Mouse (Mus musculus) limb, embryonic 14.5 days (tissue): ENCODE data around the gene Zranb3. TPM values are rescaled to one million over a fixed set of nuclear protein-coding genes. Genes with fewer than 3 reads are reported as not detected.

ENCODE experiments used
- ATAC-seq: fragments of 200-750 bp; cut with Nextera tagmentation; 2 replicates; pipeline ENCODE4 v1.8.0; 2017; ENCODE audit warnings: low read depth, moderate number of reproducible peaks, moderate TSS enrichment; ENCODE audit not compliant: low FRiP score
- DNase-seq: peaks from one replicate; pipeline ENCODE4 v3.0.0-alpha.2; 2015; ENCODE audit warnings: low spot score
- H3K27ac ChIP-seq: fragments of 300-500 bp; sonication (generic); replicated peaks from 2 replicates; pipeline ENCODE4 v1.5.1; 2014; ENCODE audit warnings: low read depth, mild to moderate bottlenecking, low read length, moderate library complexity, mixed read lengths
- H3K27me3 ChIP-seq: fragments of 300-500 bp; sonication (generic); 2 replicates; pipeline ENCODE4 v1.6.1; 2014; ENCODE audit warnings: low read length, mixed read lengths; ENCODE audit not compliant: control insufficient read depth, insufficient read depth
- H3K36me3 ChIP-seq: fragments of 300-500 bp; sonication (generic); 2 replicates; pipeline ENCODE4 v1.6.1; 2014; ENCODE audit warnings: mild to moderate bottlenecking, low read length, moderate library complexity, mixed read lengths; ENCODE audit not compliant: control insufficient read depth, insufficient read depth
- H3K4me1 ChIP-seq: fragments of 300-500 bp; sonication (generic); 2 replicates; pipeline ENCODE4 v1.6.1; 2014; ENCODE audit warnings: antibody characterized with exemption, low read length, mixed read lengths; ENCODE audit not compliant: control insufficient read depth, insufficient read depth
- H3K4me2 ChIP-seq: fragments of 300-500 bp; sonication (generic); replicated peaks from 2 replicates; pipeline ENCODE4 v1.6.1; 2014; ENCODE audit warnings: low read depth, mild to moderate bottlenecking, low read length, moderate library complexity; ENCODE audit not compliant: severe bottlenecking
- H3K4me3 ChIP-seq: fragments of 300-500 bp; sonication (generic); replicated peaks from 2 replicates; pipeline ENCODE4 v1.5.1; 2014; ENCODE audit warnings: low read length
- H3K9ac ChIP-seq: fragments of 300-500 bp; sonication (generic); 2 replicates; pipeline ENCODE4 v1.6.1; 2014; ENCODE audit warnings: mild to moderate bottlenecking, low read depth, low read length, moderate library complexity; ENCODE audit not compliant: severe bottlenecking
- H3K9me3 ChIP-seq: fragments of 300-500 bp; sonication (generic); 2 replicates; pipeline ENCODE4 v1.6.1; 2016; ENCODE audit warnings: low read length; ENCODE audit not compliant: control insufficient read depth
- POLR2A ChIP-seq: fragments of 200-500 bp; IDR thresholded peaks from 2 replicates; pipeline ENCODE4 v1.8.0; 2012; ENCODE audit warnings: inconsistent platforms, mild to moderate bottlenecking, moderate library complexity, borderline replicate concordance; ENCODE audit not compliant: insufficient read depth, insufficient read length; ENCODE audit errors: extremely low read depth
- WGBS: fragments of 180-500 bp; shearing (Covaris S2); extraction: QIAGEN DNeasy Blood & Tissue Kit; methylation state at CpG from one replicate; pipeline ENCODE4 v1.1.7; 2014; 5-methylcytosine and 5-hydroxymethylcytosine counted together
- polyA plus RNA-seq, 2 experiments: library from polyadenylated mRNA; depleted of rRNA in 1 of 2; stranded (reverse) in 1 of 2; unstranded in 1 of 2; fragments of >200 nt; fragmentation: Nextera tagmentation in 1 of 2; extraction: Ambion mirVana in 1 of 2; gene quantifications; 2 replicates each; pipeline versions ENCODE4 v1.2.1 to v1.2.3; 2012 to 2014

Zranb3 gene
- polyA plus RNA-seq, 2 experiments, result 6.9 to 13.0 TPM

DNA sequence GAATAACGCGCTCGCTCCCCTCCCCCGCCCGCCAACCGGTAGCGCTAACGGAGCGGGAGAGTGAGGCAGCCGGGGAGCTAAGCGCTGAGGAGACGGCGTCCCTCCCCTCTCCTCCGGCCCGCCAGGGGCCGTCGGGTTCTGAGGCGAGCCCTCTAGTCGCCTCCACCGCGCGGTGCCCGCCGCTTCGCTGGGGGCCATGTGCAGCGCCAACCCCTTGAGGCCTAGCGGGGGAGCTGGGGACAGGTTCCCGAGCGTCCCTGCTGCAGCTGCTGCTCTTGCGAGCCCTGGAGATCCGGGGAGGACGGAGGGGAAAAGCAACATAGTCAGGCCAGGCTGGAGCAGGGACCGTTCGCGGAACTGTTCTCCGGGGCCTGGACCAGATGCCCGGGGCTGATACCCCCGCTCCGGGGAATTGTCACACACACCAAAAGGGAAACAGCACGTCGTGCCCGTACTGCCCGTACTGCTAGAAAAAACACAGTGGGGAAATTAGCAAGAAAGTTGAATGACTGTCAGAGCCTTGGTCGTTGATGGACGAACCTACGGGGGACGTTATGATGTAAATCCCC is 757 bp upstream of the Zranb3 start:
- peak overlapping the region; percentile 78 for H3K9ac ChIP-seq
- peak overlapping the region; percentile 88 for H3K4me3 ChIP-seq
- peak overlapping the region; percentile 75 for H3K4me2 ChIP-seq
- ATAC-seq (peak; percentile 28), DNase-seq (peak; percentile 33)
- H3K36me3 ChIP-seq, result no peaks in the 10 kb centered on the region
- WGBS, result 0% methylated on average over 38 of the region's 47 CpGs
- no peaks in the 10 kb centered on the region for H3K27me3 ChIP-seq
- peak overlapping the region; percentile 87 for H3K27ac ChIP-seq
- H3K4me1 ChIP-seq, result peaks cover 8% of the 10 kb centered on the region
- no peaks in the 10 kb centered on the region for H3K9me3 ChIP-seq
- TF ChIP-seq POLR2A, result no peak

- peak overlapping the region; percentile 52 for H3K4me2 ChIP-seq
- DNase-seq (peak; percentile 86), ATAC-seq (peak; percentile 36)
- H3K27me3 ChIP-seq, result no peaks in the 10 kb centered on the region
- no peaks in the 10 kb centered on the region for H3K36me3 ChIP-seq
- peak overlapping the region; percentile 46 for H3K9ac ChIP-seq
- peak overlapping the region; percentile 75 for H3K27ac ChIP-seq
- peak overlapping the region; percentile 88 for H3K4me3 ChIP-seq
- peaks cover 8% of the 10 kb centered on the region for H3K4me1 ChIP-seq
- H3K9me3 ChIP-seq, result no peaks in the 10 kb centered on the region
- no peak for TF ChIP-seq POLR2A
- WGBS, result 0% methylated on average over 15 of the region's 15 CpGs
Measured at GRCm38 (mm10) chr1:128102251-128102640, 601 bp downstream of the Zranb3 start.

GRCm38 (mm10) chr1:128098309-128098708 is 4.5 kb downstream of the Zranb3 start:
- Histone ChIP-seq H3K27ac (no peak overlapping the region), H3K4me3 (no peak overlapping the region), H3K9me3 (no peaks in the 10 kb centered on the region), H3K4me1 (peaks cover 2% of the 10 kb centered on the region; the same call in 1 of the 2 replicates), H3K4me2 (no peak overlapping the region), H3K27me3 (no peaks in the 10 kb centered on the region), H3K36me3 (no peaks in the 10 kb centered on the region), H3K9ac (no peak overlapping the region)
- DNase-seq (no peak), ATAC-seq (no peak)
- WGBS, result 100% methylated on average over 1 of the region's 1 CpGs
- no peak for TF ChIP-seq POLR2A

DNA sequence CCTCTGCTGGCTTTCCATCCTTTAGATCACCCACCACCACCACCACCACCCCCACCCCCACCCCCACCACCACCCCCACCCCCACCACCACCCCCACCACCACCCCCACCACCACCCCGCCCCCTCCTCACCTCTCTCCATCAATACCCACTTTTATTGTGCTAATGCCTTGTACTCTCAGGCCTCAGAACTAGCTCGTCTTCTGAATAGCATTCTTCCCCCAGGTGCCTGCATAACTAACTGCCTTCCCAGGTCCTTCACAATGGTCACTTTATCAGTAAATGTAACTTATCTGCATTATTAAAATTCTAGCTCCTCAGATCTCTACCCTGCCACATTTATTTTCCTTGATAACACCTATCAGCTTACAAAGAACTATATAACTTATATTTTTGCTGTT is 8.2 kb downstream of the Zranb3 start:
- TF ChIP-seq POLR2A, result no peak
- 91% methylated on average over 2 of the region's 2 CpGs for WGBS
- H3K9me3 ChIP-seq, result no peaks in the 10 kb centered on the region

DNA sequence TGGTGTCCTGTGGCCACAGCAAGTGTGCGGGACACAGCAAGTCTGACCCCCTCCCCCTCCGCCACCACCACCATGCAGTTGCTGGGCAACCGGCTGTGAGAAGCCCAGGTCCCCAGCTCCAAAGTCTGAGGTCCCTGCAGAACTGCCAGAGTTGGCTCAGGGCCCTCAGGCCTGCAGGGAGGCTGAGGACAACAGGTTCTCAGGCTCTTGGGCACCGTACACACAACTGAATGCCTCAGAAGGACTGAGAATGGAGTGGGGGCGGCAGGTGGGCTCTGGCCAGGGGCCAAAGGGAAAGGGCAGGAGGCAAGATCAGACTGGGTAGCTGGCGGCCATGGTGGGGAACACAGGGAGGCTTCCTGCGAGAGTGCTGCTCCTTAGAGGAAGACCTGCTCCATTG is 20.0 kb downstream of the Zranb3 start:
- no peak for ATAC-seq

More for the DNA sequence above, 8.2 kb downstream of the Zranb3 start:
- no peak for ATAC-seq
- no peaks in the 10 kb centered on the region for H3K4me1 ChIP-seq
- H3K4me3 ChIP-seq, result no peak overlapping the region
- H3K4me2 ChIP-seq, result no peak overlapping the region
- no peak overlapping the region for H3K9ac ChIP-seq
- no peaks in the 10 kb centered on the region for H3K27me3 ChIP-seq
- DNase-seq, result no peak
- no peak overlapping the region for H3K27ac ChIP-seq
- peaks cover 9% of the 10 kb centered on the region for H3K36me3 ChIP-seq

More for the DNA sequence above, 20.0 kb downstream of the Zranb3 start:
- TF ChIP-seq POLR2A, result no peak
- DNase-seq, result no peak
- Histone ChIP-seq H3K27me3 (no peaks in the 10 kb centered on the region), H3K27ac (no peak overlapping the region), H3K4me1 (no peaks in the 10 kb centered on the region), H3K9ac (no peak overlapping the region), H3K4me3 (no peak overlapping the region), H3K4me2 (no peak overlapping the region), H3K36me3 (no peaks in the 10 kb centered on the region; the same call in 1 of the 2 replicates), H3K9me3 (no peaks in the 10 kb centered on the region)
- WGBS, result 85% methylated on average over 7 of the region's 7 CpGs
